Mouse (Mus musculus) kidney, adult 9 months (tissue): ENCODE measurements around the gene Spag6l.
"Not testable (repeated sequence)": the region's sequence is repeated elsewhere in the genome, so short reads cannot be mapped to it uniquely, and the experiment has no call there.

Experiments used
- DNase-seq: peaks from one replicate; pipeline ENCODE4 v3.0.0; 2022

Gene Spag6l

GRCm38 (mm10) chr16:16828757-16829615 lies at the start of gene Spag6l:
Spag6l (minus strand) TSS chr16:16829456.
- peak; percentile 31 for DNase-seq

GRCm38 (mm10) chr16:16879025-16879424 lies 49.8 kb upstream of the Spag6l start:
- no peak for DNase-seq

GRCm38 (mm10) chr16:16870617-16871331 lies 41.5 kb upstream of the Spag6l start, which contains the start of the genes Top3b and Vpreb1:
Top3b (plus strand) TSS chr16:16870736.
Vpreb1 (minus strand) TSS chr16:16870843.
- DNase-seq = peak; percentile 93

- DNase-seq = no peak
Observed at GRCm38 (mm10) chr16:16870241-16870616, 41.0 kb upstream of the Spag6l start.

GRCm38 (mm10) chr16:16865696-16866561 lies 36.7 kb upstream of the Spag6l start:
- peak; percentile 88 for DNase-seq

- DNase-seq = no peak
Observed at GRCm38 (mm10) chr16:16865217-16865616, 36.0 kb upstream of the Spag6l start.

GRCm38 (mm10) chr16:16863978-16864377 lies 34.7 kb upstream of the Spag6l start, which contains the start of gene Igll1:
Igll1 (minus strand) TSS chr16:16863985.
- no peak for DNase-seq

- DNase-seq = no peak
Observed at GRCm38 (mm10) chr16:16862288-16862687, 33.0 kb upstream of the Spag6l start.

- no peak for DNase-seq
Observed at GRCm38 (mm10) chr16:16856731-16857476, 27.6 kb upstream of the Spag6l start.

GRCm38 (mm10) chr16:16856054-16856453 lies 26.8 kb upstream of the Spag6l start:
- DNase-seq = not testable (repeated sequence)

- DNase-seq = no peak
Observed at GRCm38 (mm10) chr16:16855541-16855940, 26.3 kb upstream of the Spag6l start.

- DNase-seq = peak; percentile 84
Observed at GRCm38 (mm10) chr16:16854836-16855235, 25.6 kb upstream of the Spag6l start.

GRCm38 (mm10) chr16:16852411-16852810 lies 23.2 kb upstream of the Spag6l start:
- DNase-seq = no peak

GRCm38 (mm10) chr16:16849196-16849595 lies 19.9 kb upstream of the Spag6l start:
- DNase-seq = no peak

- no peak for DNase-seq
Observed at GRCm38 (mm10) chr16:16829671-16830070, 415 bp upstream of the Spag6l start.

- DNase-seq = no peak
Observed at GRCm38 (mm10) chr16:16826223-16826622, 3.0 kb downstream of the Spag6l start.

- DNase-seq = peak; percentile 10
Observed at GRCm38 (mm10) chr16:16825476-16825875, 3.8 kb downstream of the Spag6l start.

GRCm38 (mm10) chr16:16806325-16806724 lies 22.9 kb downstream of the Spag6l start:
- DNase-seq = no peak
